Mouse (Mus musculus) midbrain, embryonic 13.5 days (tissue): ENCODE measurements around the gene Ing3. TPM values are rescaled to one million over a fixed set of nuclear protein-coding genes. Genes with fewer than 3 reads are reported as not detected.

Source experiments
- ATAC-seq: fragments of 200-750 bp; cut with Nextera tagmentation; 2 replicates; pipeline ENCODE4 v1.8.0; 2017; ENCODE audit warnings: mild to moderate bottlenecking, moderate TSS enrichment, moderate library complexity
- H3K27ac ChIP-seq: fragments of 300-500 bp; sonication (generic); 2 replicates; pipeline ENCODE4 v1.5.1; 2015; ENCODE audit warnings: inconsistent platforms, mild to moderate bottlenecking, moderate library complexity
- H3K27me3 ChIP-seq: fragments of 300-500 bp; sonication (generic); 2 replicates; pipeline ENCODE4 v1.6.1; 2015; ENCODE audit warnings: mild to moderate bottlenecking, inconsistent platforms
- H3K36me3 ChIP-seq: fragments of 300-500 bp; sonication (generic); 2 replicates; pipeline ENCODE4 v1.6.1; 2015; ENCODE audit warnings: mild to moderate bottlenecking, inconsistent platforms
- H3K4me1 ChIP-seq: fragments of 300-500 bp; sonication (generic); replicated peaks from 2 replicates; pipeline ENCODE4 v1.6.1; 2015; ENCODE audit warnings: inconsistent platforms
- H3K4me2 ChIP-seq: fragments of 300-500 bp; sonication (generic); replicated peaks from 2 replicates; pipeline ENCODE4 v1.6.1; 2015; ENCODE audit warnings: moderate library complexity, mild to moderate bottlenecking, inconsistent platforms
- H3K4me3 ChIP-seq: fragments of 300-500 bp; sonication (generic); replicated peaks from 2 replicates; pipeline ENCODE4 v1.5.1; 2015; ENCODE audit warnings: mild to moderate bottlenecking, inconsistent platforms
- H3K9ac ChIP-seq: fragments of 300-500 bp; sonication (generic); replicated peaks from 2 replicates; pipeline ENCODE4 v1.6.1; 2015; ENCODE audit warnings: mild to moderate bottlenecking, inconsistent platforms
- H3K9me3 ChIP-seq: fragments of 300-500 bp; sonication (generic); 2 replicates; pipeline ENCODE4 v1.6.1; 2016; ENCODE audit warnings: mild to moderate bottlenecking, inconsistent platforms
- WGBS: fragments of 180-500 bp; shearing (Covaris S2); methylation state at CpG from one replicate; pipeline ENCODE4 v1.1.7; 2015; 5-methylcytosine and 5-hydroxymethylcytosine counted together
- polyA plus RNA-seq: library from polyadenylated mRNA; unstranded; fragments of >200 nt; fragmentation: Nextera tagmentation; extraction: Ambion mirVana; gene quantifications from 2 replicates; pipeline ENCODE4 v1.2.1, GENCODE M21; 2015

Gene Ing3
- polyA plus RNA-seq, 1 experiment from 2014 or later: 46.2 TPM

DNA sequence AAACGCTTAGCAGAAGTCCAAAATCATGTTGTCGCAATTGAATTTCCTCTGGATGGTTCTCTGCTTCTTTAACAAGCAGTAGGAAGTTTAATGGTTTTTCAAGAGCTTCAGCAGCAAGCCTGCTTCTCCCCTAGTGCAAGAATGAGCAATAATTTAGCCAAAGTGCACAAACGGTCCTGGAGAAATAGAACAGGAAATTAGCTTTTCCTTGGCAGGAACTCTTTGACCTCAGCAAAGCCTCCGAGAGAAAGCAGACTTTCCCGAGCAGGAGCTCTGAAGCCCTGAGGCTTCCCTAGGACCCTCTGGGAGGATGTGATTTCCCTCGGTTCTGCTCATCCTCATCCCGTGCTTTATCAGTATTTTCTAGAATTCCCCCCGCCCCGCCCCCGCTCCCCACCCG is 49.7 kb downstream of the Ing3 start:
- 61% methylated on average over 11 of the region's 11 CpGs for WGBS
- Histone ChIP-seq H3K9ac (no peak overlapping the region), H3K4me3 (no peak overlapping the region), H3K9me3 (no peaks in the 10 kb centered on the region), H3K36me3 (no peaks in the 10 kb centered on the region), H3K27ac (no peak overlapping the region), H3K4me1 (peaks cover 7% of the 10 kb centered on the region; the same call in 1 of the 2 replicates), H3K4me2 (no peak overlapping the region), H3K27me3 (0 out of 2 replicates have a peak, but pooled peaks cover 7% of the 10 kb centered on the region)
- no peak for ATAC-seq

GRCm38 (mm10) chr6:22000086-22000485 is 50.7 kb downstream of the Ing3 start:
- no peak for ATAC-seq
- H3K4me1 ChIP-seq: peaks cover 7% of the 10 kb centered on the region; the same call in 1 of the 2 replicates
- no peak overlapping the region for H3K27ac ChIP-seq
- no peak overlapping the region for H3K9ac ChIP-seq
- no peak overlapping the region for H3K4me2 ChIP-seq
- 0 out of 2 replicates have a peak, but pooled peaks cover 7% of the 10 kb centered on the region for H3K27me3 ChIP-seq
- H3K4me3 ChIP-seq: no peak overlapping the region
- no peaks in the 10 kb centered on the region for H3K36me3 ChIP-seq
- no peaks in the 10 kb centered on the region for H3K9me3 ChIP-seq
- 54% methylated on average over 6 of the region's 6 CpGs for WGBS

DNA sequence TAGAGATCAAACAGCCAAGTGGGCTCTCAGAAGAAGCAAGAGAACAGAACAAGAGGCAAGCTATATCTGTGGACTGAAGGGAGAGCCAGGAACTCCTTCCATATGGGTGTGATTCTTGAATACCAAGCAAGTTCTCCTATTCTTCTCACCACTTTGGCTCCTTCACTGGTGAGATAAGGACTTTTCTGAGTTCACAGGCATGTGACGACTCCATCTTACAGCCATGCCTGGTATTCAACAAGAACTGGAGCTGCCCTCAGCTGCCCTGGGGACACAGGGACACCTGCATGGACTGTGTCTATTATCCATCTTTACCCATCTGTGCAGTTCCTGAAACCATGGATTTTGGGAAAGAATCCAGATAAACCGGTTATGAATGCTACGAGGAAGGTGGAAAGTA is 51.5 kb downstream of the Ing3 start:
- no peak overlapping the region for H3K27ac ChIP-seq
- no peaks in the 10 kb centered on the region for H3K9me3 ChIP-seq
- no peak overlapping the region for H3K9ac ChIP-seq
- no peak for ATAC-seq
- H3K4me2 ChIP-seq: no peak overlapping the region
- 0 out of 2 replicates have a peak, but pooled peaks cover 7% of the 10 kb centered on the region for H3K27me3 ChIP-seq
- no peak overlapping the region for H3K4me3 ChIP-seq
- H3K36me3 ChIP-seq: no peaks in the 10 kb centered on the region
- H3K4me1 ChIP-seq: peaks cover 7% of the 10 kb centered on the region; the same call in 1 of the 2 replicates
- WGBS: 90% methylated on average over 3 of the region's 3 CpGs

- Histone ChIP-seq H3K9me3 (no peaks in the 10 kb centered on the region), H3K27ac (no peak overlapping the region), H3K9ac (no peak overlapping the region), H3K4me2 (no peak overlapping the region), H3K27me3 (0 out of 2 replicates have a peak, but pooled peaks cover 7% of the 10 kb centered on the region), H3K4me1 (peaks cover 7% of the 10 kb centered on the region; the same call in 1 of the 2 replicates), H3K36me3 (no peaks in the 10 kb centered on the region), H3K4me3 (no peak overlapping the region)
- 90% methylated on average over 5 of the region's 5 CpGs for WGBS
- ATAC-seq: no peak
Measured at GRCm38 (mm10) chr6:22001284-22001916, 52.0 kb downstream of the Ing3 start.

- Histone ChIP-seq H3K4me3 (no peak overlapping the region), H3K27ac (no peak overlapping the region), H3K9me3 (no peaks in the 10 kb centered on the region), H3K27me3 (0 out of 2 replicates have a peak, but pooled peaks cover 7% of the 10 kb centered on the region), H3K4me2 (peak overlapping the region; percentile 21; the same call in 1 of the 2 replicates), H3K9ac (no peak overlapping the region), H3K4me1 (peaks cover 7% of the 10 kb centered on the region; the same call in 1 of the 2 replicates), H3K36me3 (no peaks in the 10 kb centered on the region)
- WGBS: 34% methylated on average over 17 of the region's 17 CpGs
- no peak for ATAC-seq
Measured at GRCm38 (mm10) chr6:22002521-22003199, 53.3 kb downstream of the Ing3 start.

GRCm38 (mm10) chr6:22003200-22003587 is 53.8 kb downstream of the Ing3 start:
- no peak for ATAC-seq
- no peak overlapping the region for H3K9ac ChIP-seq
- WGBS: 4% methylated on average over 6 of the region's 6 CpGs
- peaks cover 7% of the 10 kb centered on the region; the same call in 1 of the 2 replicates for H3K4me1 ChIP-seq
- H3K9me3 ChIP-seq: no peaks in the 10 kb centered on the region
- H3K27me3 ChIP-seq: 0 out of 2 replicates have a peak, but pooled peaks cover 7% of the 10 kb centered on the region
- H3K4me3 ChIP-seq: no peak overlapping the region
- no peaks in the 10 kb centered on the region for H3K36me3 ChIP-seq
- no peak overlapping the region for H3K27ac ChIP-seq
- H3K4me2 ChIP-seq: peak overlapping the region; percentile 21; the same call in 1 of the 2 replicates

DNA sequence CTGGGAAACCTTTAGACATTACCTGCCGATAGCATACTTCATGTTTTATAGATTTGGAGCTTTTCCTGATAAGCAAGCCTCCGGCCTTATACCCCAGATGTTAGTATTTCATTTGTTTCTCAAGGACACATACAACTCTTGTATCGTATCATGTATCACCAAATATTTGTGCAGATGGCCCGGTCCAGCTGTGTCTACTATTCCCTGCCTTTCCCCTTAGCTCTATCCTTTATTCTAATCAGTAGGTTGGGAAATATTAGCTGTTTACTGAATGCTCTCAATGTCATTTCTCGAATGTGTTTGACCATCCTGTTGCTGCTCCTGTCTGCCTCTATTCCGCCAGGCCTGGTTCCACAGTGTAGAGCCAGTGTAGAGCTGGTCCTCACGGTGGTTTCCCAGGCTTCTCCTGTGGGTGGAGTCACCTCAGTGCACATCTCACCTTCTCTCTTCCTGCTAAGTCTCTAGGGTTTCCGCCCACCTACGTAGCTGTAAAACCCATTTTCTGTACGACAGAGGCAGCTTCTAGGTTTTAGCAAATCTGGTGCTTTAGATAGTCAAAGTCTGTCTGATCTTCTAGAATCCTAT is 54.7 kb downstream of the Ing3 start:
- no peak overlapping the region for H3K9ac ChIP-seq
- ATAC-seq: no peak
- WGBS: 86% methylated on average over 10 of the region's 10 CpGs

GRCm38 (mm10) chr6:22008346-22008745 is 59.0 kb downstream of the Ing3 start:
- Histone ChIP-seq H3K27me3 (0 out of 2 replicates have a peak, but pooled peaks cover 3% of the 10 kb centered on the region), H3K4me3 (no peak overlapping the region), H3K27ac (no peak overlapping the region), H3K36me3 (no peaks in the 10 kb centered on the region), H3K9me3 (no peaks in the 10 kb centered on the region), H3K9ac (no peak overlapping the region), H3K4me2 (no peak overlapping the region), H3K4me1 (peaks cover 2% of the 10 kb centered on the region; the same call in 1 of the 2 replicates)
- no peak for ATAC-seq
- WGBS: 89% methylated on average over 7 of the region's 7 CpGs

More for the DNA sequence above, 54.7 kb downstream of the Ing3 start:
- Histone ChIP-seq H3K4me1 (peaks cover 7% of the 10 kb centered on the region; the same call in 1 of the 2 replicates), H3K36me3 (no peaks in the 10 kb centered on the region), H3K4me3 (no peak overlapping the region), H3K27ac (no peak overlapping the region), H3K27me3 (0 out of 2 replicates have a peak, but pooled peaks cover 7% of the 10 kb centered on the region), H3K4me2 (no peak overlapping the region), H3K9me3 (no peaks in the 10 kb centered on the region)

- H3K4me3 ChIP-seq: no peak overlapping the region
- H3K36me3 ChIP-seq: no peaks in the 10 kb centered on the region
- no peak for ATAC-seq
- no peak overlapping the region for H3K9ac ChIP-seq
- WGBS: 92% methylated on average over 12 of the region's 12 CpGs
- H3K4me2 ChIP-seq: no peak overlapping the region
- no peaks in the 10 kb centered on the region for H3K4me1 ChIP-seq
- H3K27me3 ChIP-seq: no peaks in the 10 kb centered on the region
- H3K9me3 ChIP-seq: no peaks in the 10 kb centered on the region
- H3K27ac ChIP-seq: no peak overlapping the region
Measured at GRCm38 (mm10) chr6:22010258-22010657, 60.9 kb downstream of the Ing3 start.

DNA sequence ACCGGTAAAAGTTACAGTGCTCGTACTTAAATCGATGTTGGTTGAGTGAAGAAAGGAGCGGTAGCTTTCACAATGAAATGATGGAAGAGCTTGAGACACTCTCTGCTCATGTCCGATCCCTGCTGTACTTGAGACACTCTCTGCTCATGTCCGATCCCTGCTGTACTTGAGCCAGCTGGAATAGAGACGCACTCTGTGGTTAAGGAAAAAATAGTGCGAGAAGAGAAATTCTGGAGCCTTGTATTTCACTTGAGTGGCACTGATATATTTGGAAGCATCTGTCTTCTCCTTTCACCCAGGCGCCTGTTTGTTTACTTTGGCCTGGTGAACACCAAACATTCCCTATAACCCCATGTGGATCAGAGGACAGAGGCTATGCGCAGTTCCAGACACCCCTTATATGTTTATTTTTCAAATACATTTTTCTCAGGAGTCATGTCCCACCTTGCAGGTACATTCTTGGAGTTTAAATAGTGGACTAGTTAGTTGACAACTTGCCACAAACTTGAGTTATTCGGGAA is 61.5 kb downstream of the Ing3 start:
- H3K4me2 ChIP-seq: no peak overlapping the region
- no peaks in the 10 kb centered on the region for H3K9me3 ChIP-seq
- H3K9ac ChIP-seq: no peak overlapping the region
- H3K27me3 ChIP-seq: no peaks in the 10 kb centered on the region
- no peaks in the 10 kb centered on the region for H3K36me3 ChIP-seq
- H3K4me3 ChIP-seq: no peak overlapping the region
- no peak overlapping the region for H3K27ac ChIP-seq
- no peak for ATAC-seq
- H3K4me1 ChIP-seq: no peaks in the 10 kb centered on the region
- whole genome bisulfite sequencing: 92% methylated on average over 11 of the region's 11 CpGs

- H3K36me3 ChIP-seq: no peaks in the 10 kb centered on the region
- no peak overlapping the region for H3K9ac ChIP-seq
- 83% methylated on average over 2 of the region's 2 CpGs for WGBS
- H3K27ac ChIP-seq: no peak overlapping the region
- ATAC-seq: no peak
- H3K4me3 ChIP-seq: no peak overlapping the region
- H3K4me1 ChIP-seq: no peaks in the 10 kb centered on the region
- no peak overlapping the region for H3K4me2 ChIP-seq
- no peaks in the 10 kb centered on the region for H3K27me3 ChIP-seq
- no peaks in the 10 kb centered on the region for H3K9me3 ChIP-seq
Measured at GRCm38 (mm10) chr6:22011546-22011945, 62.2 kb downstream of the Ing3 start.

- H3K27ac ChIP-seq: no peak overlapping the region
- no peak overlapping the region for H3K9ac ChIP-seq
- H3K4me3 ChIP-seq: no peak overlapping the region
- no peak overlapping the region for H3K4me2 ChIP-seq
- ATAC-seq: no peak
- no peaks in the 10 kb centered on the region for H3K4me1 ChIP-seq
- no peaks in the 10 kb centered on the region for H3K36me3 ChIP-seq
- H3K9me3 ChIP-seq: no peaks in the 10 kb centered on the region
- H3K27me3 ChIP-seq: no peaks in the 10 kb centered on the region
- WGBS: 92% methylated on average over 5 of the region's 5 CpGs
Measured at GRCm38 (mm10) chr6:22012099-22012498, 62.7 kb downstream of the Ing3 start.
